Mouse (Mus musculus) thymus, postnatal 4 days (tissue): ENCODE measurements around the gene Agtpbp1.
"Not testable (repeated sequence)": the region's sequence is repeated elsewhere in the genome, so short reads cannot be mapped to it uniquely, and the experiment has no call there.

ENCODE experiments used
- DNase-seq: peaks from one replicate; pipeline ENCODE4 v3.0.0; 2021

Agtpbp1 gene

DNA sequence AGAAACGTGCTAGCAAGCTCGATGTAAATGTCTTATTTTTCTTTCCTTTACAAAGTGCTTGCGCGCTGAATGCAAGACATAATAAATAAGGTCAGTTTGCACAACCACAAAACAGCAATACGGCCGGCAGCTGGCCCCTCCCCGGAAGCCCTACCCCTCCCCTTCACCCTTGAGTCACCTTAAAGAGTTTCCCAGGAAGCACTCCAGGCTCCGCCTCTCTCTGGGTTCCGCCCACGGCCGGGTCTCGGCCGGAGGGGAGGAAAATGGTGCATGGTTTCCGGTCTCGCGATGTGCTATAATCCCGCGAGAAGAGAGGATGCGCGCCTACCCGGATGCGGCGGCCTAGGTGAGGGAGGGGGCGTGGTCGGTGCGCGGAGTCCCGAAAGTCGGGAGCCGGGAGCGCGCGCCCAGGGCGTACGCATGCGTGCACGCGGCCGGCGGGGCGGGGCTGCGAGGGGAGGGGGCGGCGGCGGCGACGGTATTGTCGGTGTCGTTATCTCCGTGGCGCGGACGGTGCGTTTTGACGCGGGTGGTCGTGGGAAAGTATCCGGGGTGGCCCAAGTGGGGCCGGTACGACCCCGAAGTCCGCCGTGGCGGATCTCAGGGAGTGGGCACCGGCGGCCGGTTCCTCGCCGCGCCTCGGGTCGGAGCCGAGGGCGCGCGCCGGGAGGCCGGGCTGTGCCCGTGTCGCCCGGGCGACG is at the start of gene Agtpbp1, which contains the start of gene Naa35:
Agtpbp1 (minus strand) TSS at position 281 of the 701 bp plus-strand sequence.
Naa35 (plus strand) TSS at position 313 of the 701 bp plus-strand sequence.
- peak; percentile 100 for DNase-seq

DNA sequence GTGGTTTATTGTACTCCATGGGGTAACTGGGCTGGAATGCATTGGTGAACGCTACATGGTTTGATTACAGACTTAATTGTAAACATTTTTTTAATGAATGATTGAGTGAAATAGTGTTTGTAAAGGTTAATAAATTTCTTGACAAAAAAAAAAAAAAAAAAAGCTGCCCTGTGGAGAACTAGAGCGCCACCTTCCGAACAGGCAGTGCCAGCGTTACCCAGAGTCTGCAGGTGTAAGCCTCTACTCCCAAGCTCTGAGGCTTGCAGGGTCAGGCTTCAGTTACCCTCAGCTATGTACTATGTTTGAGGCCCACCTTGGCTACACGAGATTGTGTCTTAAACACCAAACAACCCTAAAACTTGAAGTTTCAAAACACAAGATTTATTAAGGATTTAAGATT is 49.6 kb upstream of the Agtpbp1 start:
- peak; percentile 17 for DNase-seq

DNA sequence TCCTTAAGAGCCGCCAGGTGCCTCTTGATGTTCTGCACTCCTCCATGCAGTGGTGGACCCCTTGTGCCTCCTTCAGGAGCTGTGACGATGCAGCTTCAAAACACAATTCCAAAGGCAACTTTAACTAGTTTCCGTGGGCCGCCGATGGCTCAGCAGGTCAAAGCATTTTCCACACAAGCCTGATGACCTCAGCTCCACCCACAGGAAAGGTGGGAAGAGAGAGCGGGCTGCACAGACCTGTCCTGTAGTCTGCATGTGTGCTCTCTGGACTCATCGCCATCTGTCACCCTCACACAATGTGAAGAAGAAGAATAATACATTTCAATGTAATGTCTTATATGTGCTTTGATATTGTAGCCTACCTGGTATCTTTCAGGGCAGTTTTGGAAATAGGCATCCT is 41.7 kb upstream of the Agtpbp1 start:
- no peak for DNase-seq

DNA sequence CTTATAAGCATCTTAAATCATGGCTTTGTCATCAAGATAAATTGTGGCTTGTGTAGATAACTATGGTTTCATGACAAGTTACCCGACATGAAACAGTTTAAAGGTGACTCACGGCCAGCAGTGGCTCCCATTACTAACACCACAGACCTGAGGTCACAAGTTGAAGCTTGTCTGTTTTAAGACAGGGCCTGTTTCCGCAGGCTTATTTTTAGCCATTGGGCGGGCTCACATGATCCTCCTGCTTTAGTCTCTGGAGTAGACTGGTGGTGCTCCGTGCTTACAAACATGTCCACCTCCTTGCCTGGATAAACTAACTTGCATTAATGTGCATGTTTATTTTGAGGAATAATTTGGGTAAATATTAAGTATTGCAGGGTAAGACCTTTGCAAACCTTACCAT is 39.9 kb upstream of the Agtpbp1 start:
- no peak for DNase-seq

DNA sequence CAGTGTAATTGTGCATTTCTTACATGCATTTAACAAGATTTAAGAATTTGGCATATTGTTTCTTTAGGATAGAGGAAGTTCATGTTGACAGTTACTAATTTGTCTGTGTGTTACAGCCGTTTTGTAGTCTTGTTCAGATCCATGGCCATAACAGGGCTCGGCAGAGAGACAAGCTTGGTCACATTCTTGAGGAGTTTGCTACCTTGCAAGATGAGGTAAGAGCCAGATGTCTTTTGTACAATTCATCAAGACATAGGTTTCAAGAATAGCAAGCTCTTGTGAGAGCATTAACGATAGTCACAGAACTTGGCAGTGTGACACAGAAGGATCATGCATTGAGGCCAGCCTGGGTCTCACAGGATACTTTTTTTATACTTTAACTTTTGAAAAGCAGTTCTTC is 39.4 kb upstream of the Agtpbp1 start:
- no peak for DNase-seq

DNA sequence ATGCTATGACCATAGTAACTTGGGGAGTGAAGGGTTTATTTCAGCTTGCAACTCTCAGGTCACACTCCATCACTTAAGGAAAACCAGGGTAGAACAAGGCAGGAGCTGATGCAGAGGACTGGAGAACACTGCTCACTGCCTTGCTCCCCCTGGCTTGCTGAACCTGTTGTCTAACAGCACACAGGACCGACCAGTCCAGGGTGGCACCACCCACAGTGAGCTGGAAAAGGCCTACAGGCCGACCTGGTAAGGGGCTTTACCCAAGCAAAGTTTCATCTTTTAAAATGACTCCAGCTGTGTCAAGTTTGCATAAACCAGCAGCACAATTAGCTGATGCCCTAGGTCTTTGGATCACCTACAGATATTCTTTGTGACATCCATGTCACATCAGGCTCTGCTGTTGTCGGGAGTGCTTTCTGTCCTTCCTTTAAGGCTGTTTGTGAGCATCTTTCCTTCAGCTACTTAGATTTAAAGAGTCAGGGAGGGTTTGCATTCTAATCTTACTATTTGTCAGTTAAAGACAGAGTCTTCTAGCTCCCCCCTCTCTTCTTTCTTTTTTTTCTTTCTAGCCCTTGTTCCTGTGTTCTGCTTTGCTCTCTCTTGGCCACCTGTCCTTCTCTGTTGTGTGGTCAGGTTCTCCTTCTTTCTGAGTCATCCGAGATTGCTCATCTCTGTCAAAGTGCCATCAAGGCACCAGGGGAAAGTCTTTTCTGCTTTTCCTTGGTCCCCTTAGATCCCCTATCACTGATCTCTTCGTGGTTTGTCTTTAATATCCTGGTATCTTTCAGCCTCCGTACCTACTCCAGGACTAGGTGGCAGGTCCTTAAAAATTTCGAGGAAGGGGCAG is 36.8 kb upstream of the Agtpbp1 start:
- DNase-seq = no peak

DNA sequence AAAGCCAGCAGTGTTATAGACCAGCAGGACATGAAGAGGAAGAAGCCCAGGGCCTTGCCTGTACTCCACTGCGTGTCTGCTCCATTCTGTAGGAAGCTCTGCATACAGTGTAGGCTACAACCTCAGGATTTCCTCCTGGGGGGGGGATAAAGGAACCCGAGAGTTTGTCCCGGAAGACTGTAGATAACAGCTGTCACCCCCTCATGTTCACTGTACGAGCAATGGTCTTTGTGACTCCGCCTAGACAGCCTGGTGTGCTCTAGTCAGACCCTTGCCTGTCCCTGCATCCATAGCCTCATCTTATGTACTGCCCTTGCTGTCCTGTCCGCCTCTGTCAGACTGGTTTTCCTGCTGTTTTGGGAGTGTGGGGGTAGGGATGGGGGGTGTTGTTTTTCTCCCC is 33.4 kb upstream of the Agtpbp1 start:
- no peak for DNase-seq

DNA sequence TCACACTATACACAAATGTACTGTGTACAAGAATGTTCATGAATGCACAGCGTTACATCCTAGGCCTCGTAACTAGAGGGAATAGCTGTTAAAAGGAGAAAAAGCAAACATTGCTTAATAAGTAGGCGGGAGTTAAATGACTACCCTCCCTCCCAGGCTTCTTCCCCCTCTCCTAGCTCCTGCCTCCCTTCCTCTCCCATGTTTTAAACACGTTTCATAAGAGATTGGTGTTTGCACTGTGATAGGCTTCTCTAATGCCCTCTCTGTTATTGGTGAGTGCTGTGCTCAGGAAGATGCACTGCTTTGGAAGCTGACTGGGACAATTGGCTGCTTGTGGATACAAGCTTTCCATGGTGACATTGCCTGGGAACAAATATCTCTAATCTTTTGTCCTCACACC is 30.5 kb upstream of the Agtpbp1 start:
- no peak for DNase-seq

DNA sequence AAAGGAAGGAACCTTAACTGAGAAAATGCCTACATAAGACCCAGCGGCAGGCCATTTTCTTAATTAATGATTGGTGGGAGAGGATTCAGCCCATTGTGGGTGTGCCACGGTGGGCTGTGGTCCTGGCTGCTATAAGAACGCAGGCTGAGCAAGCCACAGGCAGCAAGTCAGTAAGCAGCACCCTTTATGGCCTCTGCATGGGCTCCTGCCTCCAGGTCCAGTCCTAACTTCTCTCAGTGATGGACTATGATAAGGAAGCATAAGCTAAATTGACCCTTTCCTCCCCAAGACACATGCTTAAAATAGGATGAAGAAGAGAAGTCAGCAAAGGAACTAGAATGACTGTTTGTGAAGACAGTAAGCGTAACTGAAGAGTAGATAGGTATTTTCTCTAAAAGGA is 30.1 kb upstream of the Agtpbp1 start:
- no peak for DNase-seq

DNA sequence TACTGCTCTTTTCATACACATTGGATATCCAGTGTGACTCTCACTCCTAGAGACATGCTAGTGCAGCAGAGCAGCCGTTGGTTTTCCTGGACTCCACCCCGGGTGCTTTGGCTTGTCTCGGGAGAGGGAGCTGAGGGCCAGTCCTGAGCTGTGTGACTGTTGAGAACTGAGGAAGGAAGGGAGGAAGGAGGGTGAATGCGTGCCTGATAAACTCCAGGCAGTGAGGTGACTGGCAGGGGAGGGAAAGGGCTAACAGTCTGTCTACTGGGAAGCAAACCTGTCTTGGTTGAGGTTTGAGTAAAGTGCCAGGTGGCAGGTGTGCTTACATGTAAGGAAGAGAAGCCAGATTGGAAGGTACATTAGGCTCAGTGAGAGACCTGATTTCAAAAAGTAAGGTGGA is 28.8 kb upstream of the Agtpbp1 start:
- DNase-seq = no peak

DNA sequence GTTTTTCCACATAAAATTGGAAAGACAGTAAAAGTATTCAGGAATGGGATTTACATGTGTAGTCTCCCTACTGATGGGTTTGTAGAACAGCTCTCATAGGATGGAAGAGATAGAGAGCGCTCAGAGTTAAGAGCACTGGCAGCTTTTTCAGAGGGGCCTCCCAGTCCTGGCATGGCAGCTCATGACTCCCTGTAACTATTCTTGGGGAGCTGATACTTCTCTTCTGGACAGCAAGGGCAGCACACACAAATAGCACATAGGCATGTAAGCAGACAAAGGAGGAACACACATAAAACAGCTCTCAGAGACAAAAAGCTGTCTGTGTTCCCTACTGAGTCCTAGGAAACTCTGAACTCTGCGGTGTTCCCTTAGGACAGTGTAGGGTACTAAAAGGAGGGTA is 25.4 kb upstream of the Agtpbp1 start:
- DNase-seq = no peak

DNA sequence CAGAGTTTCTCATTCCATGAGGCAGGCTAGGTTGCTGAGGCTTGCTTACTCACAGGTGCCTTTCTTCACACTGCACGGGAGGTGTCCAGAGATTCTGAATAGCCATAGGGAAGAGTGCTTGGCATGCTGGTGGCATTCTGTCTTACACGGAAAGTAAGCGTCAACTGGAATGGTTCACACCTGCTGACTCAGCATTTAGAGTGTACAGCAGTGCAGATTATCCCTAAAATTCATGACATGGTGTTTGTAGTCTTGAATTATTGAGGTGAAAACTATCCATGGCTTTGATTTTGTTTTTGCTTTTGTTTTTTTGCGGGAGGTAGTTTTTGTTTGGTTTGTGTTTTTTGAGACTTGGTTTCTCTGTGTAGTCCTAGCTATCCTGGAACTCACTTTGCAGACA is 24.9 kb upstream of the Agtpbp1 start:
- DNase-seq = no peak

DNA sequence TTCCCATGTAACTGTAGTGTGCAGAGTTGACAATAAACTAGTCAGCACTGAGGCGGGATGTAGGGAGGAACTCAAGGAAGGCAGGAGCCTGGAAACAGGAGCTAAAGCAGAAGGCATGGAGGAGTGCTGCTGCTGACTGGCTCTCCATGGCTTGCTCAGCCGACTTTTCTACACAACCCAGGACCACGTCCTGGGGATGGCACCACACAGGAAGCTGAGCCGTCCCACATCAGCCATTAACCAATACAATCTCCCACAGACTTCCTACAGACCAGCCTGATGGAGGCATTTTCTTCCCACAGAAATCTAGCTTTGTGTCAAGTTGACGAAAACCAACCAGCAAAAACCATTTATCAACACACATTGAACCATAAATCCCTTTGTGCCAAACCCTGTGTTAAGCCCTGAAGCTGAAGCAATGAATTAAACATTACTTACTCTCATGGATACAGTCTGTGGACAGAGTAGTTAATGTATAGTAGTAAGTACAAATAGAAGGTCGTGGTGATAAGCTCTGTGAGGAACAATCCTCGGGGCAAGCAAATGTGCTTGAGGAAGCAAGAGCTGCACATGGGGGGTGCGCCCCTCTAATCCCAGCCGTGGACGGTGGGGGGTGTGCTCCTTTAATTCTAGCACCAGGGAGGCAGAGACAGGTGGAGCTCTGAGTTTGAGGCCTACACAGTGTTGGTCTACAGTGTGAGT is 20.3 kb upstream of the Agtpbp1 start:
- DNase-seq = no peak

DNA sequence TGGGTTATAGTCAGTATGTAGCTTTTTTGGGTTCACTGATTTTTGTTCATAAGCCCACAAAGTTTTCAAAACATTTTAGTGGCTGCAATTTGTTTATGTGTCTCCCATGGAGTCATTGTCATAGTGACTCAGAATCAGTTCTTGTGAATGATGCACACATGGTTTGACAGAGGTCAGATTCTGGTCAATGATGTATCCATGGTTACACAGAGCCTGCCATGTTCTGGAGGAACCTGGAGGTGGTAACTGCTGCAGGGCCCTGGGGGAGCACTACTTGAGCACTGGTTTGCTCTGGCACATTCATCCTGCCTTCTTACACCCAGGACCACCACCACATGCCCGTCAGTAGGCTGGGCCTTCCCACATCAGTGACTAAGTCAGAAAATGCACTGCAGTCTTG is 19.5 kb upstream of the Agtpbp1 start:
- no peak for DNase-seq

DNA sequence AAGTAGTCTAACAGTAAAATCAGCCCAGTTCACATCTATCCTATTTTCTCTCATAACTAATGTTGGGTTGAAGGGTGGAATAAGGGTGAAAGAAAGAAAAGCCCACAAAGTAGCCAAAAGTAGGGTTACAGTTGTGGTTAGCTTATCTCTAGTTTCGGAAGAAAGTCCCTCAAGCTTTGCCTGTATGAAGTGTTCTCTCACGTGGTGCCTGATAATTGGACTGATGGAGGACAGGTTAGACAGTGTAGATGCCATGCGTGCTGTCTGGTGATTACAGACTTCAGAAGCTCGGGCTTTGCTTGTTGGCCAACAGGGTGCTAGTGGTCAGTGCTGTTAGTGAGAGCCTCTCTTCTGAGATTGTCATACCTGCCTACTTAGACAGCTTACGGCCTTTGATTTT is 18.1 kb upstream of the Agtpbp1 start:
- DNase-seq = no peak

DNA sequence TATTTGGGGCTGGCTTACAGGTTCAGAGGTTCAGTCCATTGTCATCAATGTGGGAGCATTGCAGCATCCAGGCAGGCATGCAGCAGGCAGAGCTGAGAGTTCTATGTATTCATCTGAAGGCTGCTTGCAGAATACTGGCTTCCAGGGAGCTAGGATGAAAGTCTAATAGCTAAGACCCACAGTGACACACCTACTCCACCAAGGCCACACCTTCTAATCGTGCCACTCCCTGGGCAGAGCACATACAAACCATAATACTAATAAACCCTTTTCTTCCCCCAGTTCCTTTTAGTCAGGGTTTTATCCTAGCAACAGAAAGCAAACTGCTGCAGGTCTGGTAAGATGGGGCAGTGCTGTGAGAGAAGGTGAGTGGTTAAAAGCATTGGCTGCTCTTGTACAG is 7.6 kb upstream of the Agtpbp1 start:
- DNase-seq = no peak

DNA sequence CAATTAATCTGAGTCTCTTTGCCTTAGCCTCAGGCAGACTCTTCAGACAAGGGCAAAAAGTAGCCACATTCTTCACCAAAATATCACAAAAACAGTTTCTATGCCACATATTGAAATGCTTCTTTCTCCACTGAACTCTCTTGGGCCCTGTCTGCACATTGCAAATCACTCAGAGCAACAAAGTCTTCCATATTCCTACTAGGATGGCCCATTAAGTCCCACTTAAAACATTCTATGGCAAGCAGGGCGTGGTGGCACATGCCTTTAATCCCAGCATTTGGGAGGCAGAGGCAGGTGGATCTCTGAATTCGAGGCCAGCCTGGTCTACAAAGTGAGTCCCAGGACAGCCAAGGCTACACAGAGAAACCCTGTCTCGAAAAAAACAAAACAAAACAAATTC is 7.0 kb upstream of the Agtpbp1 start:
- not testable (repeated sequence) for DNase-seq

DNA sequence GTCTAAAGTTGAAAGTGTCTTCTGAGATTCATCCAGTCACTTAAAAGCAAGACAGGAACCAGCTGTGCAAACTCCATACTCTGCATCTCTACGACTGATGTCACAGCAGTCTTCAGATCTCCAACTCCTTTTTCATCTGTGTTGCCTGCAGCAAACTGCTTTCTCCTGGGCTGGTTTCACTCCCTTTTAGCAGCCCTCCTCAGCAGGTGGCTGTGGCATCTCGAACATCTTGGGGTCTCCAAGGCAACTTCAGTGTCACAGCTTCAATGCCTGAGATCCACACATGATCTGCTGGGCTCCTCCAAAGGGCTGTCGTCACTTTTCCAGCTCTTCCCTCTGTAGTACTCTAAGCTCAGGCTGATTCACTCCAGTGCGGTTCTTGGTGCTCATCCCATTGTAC is 5.7 kb upstream of the Agtpbp1 start:
- peak; percentile 53 for DNase-seq

DNA sequence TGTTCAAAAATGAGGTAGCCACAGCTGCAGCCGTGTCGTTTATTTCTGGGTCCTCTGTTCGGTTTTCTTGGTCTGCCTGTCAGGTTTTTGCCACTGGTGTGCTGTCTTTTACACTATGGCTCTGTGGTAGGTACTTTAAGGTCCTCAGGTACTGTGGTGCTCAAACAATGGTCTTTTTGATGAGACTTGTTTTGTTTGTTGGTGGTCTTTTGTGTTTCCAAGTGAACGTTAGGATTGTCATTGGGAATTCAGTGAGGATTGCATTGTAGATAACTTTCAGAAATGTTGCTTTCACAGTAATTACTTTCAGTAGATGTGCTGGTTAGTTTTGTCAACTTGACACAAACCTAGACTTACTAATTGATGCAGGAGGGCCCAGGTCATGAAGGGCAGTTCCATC is 4.6 kb upstream of the Agtpbp1 start:
- no peak for DNase-seq

DNA sequence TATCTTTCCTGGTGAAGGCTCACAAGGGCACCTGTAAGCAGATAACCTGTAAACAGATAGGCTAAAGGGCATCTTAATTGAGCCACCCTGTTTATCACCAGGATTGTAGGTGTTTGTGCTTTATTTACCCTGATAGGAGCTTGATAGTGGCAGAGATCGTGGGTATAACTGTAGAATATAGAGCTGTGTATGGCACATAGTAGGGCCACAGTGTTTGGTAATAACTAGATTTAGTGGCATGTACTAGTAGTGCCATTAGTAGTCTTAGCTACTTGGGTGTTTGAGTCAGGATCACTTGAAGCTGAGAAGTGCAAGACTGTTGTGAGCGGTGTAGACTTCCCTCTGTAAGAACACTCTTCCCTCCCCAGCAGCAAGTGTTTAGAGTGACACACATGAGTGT is 2.2 kb upstream of the Agtpbp1 start:
- DNase-seq = no peak

DNA sequence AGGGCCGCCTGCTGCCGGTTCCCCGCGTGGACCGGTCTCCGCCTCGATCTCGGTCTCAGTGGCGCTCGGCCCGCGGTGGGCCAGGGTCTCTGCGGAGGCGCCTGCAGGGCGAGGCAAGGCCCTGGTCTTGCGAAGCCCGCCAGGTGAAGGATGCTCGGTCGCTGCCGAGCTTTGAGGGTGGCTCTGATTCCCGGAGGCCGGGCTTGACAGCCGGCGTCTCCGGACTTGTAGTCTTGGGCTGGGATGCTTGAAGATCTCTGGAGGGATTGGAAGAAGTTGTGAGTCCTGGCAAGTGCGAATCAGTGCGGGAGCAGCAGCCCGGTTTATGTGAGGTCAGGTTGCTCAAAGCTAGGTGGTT is 600 bp upstream of the Agtpbp1 start:
- no peak for DNase-seq

DNA sequence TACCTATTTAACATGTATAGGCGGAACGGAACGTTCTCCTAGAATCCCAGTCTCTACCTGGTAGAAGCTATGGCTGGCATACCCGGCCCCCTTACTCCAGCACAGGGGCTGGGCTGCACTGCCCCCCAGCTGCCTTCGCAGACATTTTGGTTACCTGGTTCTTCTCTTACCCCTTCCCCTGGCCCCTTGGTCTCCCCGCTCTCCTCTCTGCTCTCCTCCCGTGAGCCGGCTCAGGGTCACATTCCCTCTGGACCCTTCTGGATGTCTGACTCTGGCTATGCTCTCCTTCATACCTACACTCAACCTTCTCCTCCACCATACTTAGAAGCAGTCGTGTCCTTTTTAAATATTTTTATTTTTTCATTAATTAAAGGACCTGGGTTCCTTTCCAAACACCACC is 546 bp downstream of the Agtpbp1 start:
- DNase-seq = peak; percentile 66

DNA sequence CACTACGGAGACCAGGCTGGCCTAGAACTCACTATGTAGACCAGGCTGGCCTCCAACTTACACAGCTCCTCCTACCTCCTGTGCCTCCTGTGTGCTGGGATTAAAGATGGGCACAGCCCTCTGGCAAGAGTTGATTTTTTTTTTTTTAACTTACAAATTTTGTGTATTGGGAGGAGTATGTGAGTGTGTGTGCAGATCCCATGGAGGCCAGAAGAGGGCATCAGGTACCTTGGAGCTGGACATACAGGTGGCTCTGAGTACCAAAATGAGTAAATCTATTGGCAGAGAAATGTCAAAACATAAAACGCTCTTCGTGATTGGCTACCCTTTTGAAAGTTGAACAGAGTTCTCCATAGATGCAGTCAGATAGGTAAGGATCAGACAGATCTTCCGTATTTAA is 4.1 kb downstream of the Agtpbp1 start:
- DNase-seq = peak; percentile 32

DNA sequence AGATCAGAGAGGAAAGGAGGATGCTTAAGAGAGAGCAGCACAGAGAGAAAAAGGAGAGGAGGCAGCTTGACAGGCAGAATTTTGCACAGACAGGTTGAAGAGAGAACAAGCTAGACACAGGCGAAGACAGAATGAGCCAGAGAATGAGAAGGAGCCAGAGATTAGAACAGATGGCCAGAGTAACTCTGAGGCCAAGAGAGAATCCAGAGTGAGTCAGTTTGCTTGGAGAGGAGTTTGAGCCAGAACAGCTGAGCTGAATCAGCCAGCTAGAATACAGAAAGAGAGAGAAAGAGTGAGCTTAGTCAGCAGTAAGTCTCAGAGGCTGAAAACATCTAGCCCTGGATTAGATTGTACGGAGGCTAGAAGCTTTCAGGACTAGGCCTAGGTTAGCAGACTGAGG is 12.5 kb downstream of the Agtpbp1 start:
- no peak for DNase-seq
